Mouse (Mus musculus) ES-E14 (cell line): ENCODE results near the gene Dennd5a. TPM values are rescaled to one million over a fixed set of nuclear protein-coding genes. Genes with fewer than 3 reads are reported as not detected.

Source experiments
- DNase-seq: peaks from one replicate; pipeline ENCODE4 v3.0.0-alpha.2; 2013; ENCODE audit warnings: low read depth, low spot score
- H3K27ac ChIP-seq: 2 replicates; pipeline ENCODE4 v1.5.1; 2012; ENCODE audit warnings: low read depth, mild to moderate bottlenecking, low read length, moderate library complexity, mixed read lengths; ENCODE audit not compliant: poor library complexity, insufficient read depth, severe bottlenecking
- H3K36me3 ChIP-seq: 2 replicates; pipeline ENCODE4 v1.6.1; 2012; ENCODE audit warnings: mild to moderate bottlenecking, low read length, moderate library complexity, mixed read lengths; ENCODE audit not compliant: control insufficient read depth, poor library complexity, insufficient read depth, severe bottlenecking
- H3K4me1 ChIP-seq, 2 experiments: fragments of 150-350 bp in 1 of 2; sonication (generic) in 1 of 2; 2 replicates each; pipeline ENCODE4 v1.6.1; 2012; ENCODE audit warnings: low read length in 2 of 2, mild to moderate bottlenecking in 1 of 2, mixed read lengths in 1 of 2; ENCODE audit not compliant: control insufficient read depth in 2 of 2, insufficient read depth in 2 of 2, poor library complexity in 1 of 2
- H3K4me3 ChIP-seq, 2 experiments: fragments of 150-350 bp in 1 of 2; sonication (generic) in 1 of 2; 2 replicates each; pipeline ENCODE4 v1.5.1; 2012; ENCODE audit warnings: low read length in 2 of 2, low read depth in 1 of 2, mild to moderate bottlenecking in 1 of 2, mixed read lengths in 1 of 2; ENCODE audit not compliant: insufficient read depth in 1 of 2, poor library complexity in 1 of 2, severe bottlenecking in 1 of 2
- H3K9ac ChIP-seq: 2 replicates; pipeline ENCODE4 v1.6.1; 2012; ENCODE audit warnings: low read depth, mild to moderate bottlenecking, low read length, mixed read lengths; ENCODE audit not compliant: poor library complexity, insufficient read depth, severe bottlenecking
- H3K9me3 ChIP-seq: fragments of 150-350 bp; sonication (generic); 2 replicates; pipeline ENCODE4 v1.6.1; 2012; ENCODE audit warnings: low read depth, mild to moderate bottlenecking, low read length; ENCODE audit not compliant: control insufficient read depth, insufficient read depth
- CHD2 ChIP-seq: IDR thresholded peaks from 2 replicates; pipeline ENCODE4 v1.6.1; 2014; ENCODE audit warnings: mild to moderate bottlenecking, low read depth, low read length, inconsistent platforms
- HCFC1 ChIP-seq: IDR thresholded peaks from 2 replicates; pipeline ENCODE4 v1.6.1; 2012; ENCODE audit warnings: low read length, inconsistent platforms, borderline replicate concordance; ENCODE audit not compliant: insufficient read depth
- MAFK ChIP-seq: IDR thresholded peaks from 2 replicates; pipeline ENCODE4 v1.6.1; 2014; ENCODE audit warnings: mild to moderate bottlenecking, low read depth, low read length, inconsistent platforms; ENCODE audit not compliant: insufficient read depth
- ZC3H11A ChIP-seq: IDR thresholded peaks from 2 replicates; pipeline ENCODE4 v1.6.1; 2012; ENCODE audit warnings: low read depth, mild to moderate bottlenecking, inconsistent platforms, low read length, borderline replicate concordance
- ZNF384 ChIP-seq: IDR thresholded peaks from 2 replicates; pipeline ENCODE4 v1.6.1; 2012; ENCODE audit warnings: low read depth, low read length, inconsistent platforms
- in situ Hi-C, 2 experiments: fragments of 600-800 bp; cut with MboI; formaldehyde crosslinking; loops; one replicate each; pipeline ENCODE4 v1.15.1; 2025; ENCODE audit warnings: low sequenced_read_pairs in 2 of 2, inconsistent platforms in 1 of 2; ENCODE audit not compliant: unreplicated experiment in 2 of 2
- total RNA-seq: library from RNA; depleted of rRNA; stranded (reverse); fragments of 300-350 nt; gene quantifications from 2 replicates; pipeline ENCODE4 v1.2.3, GENCODE M21; 2012

Gene Dennd5a
- total RNA-seq, 1 experiment = 28.8 TPM

DNA sequence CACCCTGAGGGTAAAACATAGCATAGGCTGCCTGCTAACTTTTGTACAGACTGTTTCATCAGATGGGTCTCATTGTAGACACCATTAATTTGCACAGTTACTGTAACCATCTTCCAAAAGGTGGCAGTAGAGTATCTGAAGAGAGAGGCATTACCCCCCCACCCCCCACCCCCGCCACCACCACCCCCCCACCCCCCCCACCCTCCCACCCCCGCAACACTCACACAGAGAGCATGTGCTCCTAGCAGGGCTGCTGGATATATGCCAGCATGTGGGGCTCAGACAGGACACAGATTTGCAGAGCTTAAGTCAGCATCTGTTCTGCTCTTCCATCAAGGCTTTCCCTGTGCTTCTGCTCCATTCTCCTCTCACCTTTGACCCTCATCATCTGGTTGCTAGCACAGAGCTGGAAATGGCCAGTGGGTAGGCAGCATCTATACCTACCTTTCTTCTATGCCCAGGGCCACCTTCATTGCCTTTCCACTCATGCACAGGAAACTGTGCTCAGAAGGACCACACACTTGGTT is 8.7 kb upstream of the Dennd5a start:
- H3K27ac ChIP-seq = no peak overlapping the region
- no peak for DNase-seq
- peaks cover 0 to 2% of the 10 kb centered on the region in 2 experiments; a peak in 1 of 4 replicates for H3K4me1 ChIP-seq
- H3K9me3 ChIP-seq = no peaks in the 10 kb centered on the region
- in situ Hi-C loops = no loop called here
- H3K36me3 ChIP-seq = no peaks in the 10 kb centered on the region; the same call in 1 of the 2 replicates
- TF ChIP-seq HCFC1 (no peak), CHD2 (no peak), MAFK (no peak), ZNF384 (no peak), ZC3H11A (no peak)
- no peak overlapping the region for H3K4me3 ChIP-seq
- H3K9ac ChIP-seq = no peak overlapping the region

DNA sequence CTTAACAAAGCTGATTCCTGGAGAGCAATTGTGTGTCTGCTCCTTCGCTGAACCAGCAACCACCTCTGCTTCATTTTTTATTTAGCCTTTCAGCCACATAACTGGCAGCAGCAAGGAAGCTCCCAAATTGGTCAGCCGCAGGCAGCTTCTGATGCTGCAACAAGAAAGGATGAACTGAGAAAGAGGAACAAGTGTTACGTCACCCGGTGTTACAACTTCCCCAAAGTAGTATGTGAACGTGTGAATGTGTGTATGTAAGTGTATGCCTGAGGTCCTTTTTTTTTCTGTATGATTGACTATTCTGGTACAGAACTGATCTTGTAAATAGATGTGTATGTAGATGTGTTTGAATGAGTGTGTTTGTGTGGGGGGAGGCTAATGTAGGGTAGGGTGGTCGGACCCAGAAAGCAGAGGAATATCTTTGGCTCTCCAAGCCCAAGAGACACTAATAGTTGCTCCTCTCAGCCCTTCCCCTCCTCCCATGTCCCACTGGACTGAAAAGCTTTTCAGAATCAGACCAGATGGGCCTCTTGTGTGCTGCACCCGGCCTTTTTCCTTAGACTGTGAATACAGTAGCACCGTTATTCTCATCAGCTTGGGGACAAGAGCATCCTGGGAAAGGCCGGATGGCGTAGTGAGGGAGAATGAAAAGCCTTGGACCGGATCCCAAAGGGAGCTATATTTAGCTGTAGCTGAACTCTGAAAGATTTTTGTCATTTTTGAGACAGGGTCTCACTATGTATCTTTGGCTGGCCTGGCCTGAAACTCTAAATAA is 7.7 kb upstream of the Dennd5a start:
- Histone ChIP-seq H3K9ac (no peak overlapping the region), H3K36me3 (no peaks in the 10 kb centered on the region), H3K9me3 (no peaks in the 10 kb centered on the region), H3K4me3 (no peak overlapping the region), H3K4me1 (peaks cover 0 to 2% of the 10 kb centered on the region in 2 experiments; a peak in 1 of 4 replicates), H3K27ac (no peak overlapping the region)
- in situ Hi-C loops = no loop called here
- TF ChIP-seq CHD2 = no peak
- no peak for TF ChIP-seq ZC3H11A
- TF ChIP-seq ZNF384 = no peak
- no peak for TF ChIP-seq HCFC1
- no peak for TF ChIP-seq MAFK
- DNase-seq = no peak

DNA sequence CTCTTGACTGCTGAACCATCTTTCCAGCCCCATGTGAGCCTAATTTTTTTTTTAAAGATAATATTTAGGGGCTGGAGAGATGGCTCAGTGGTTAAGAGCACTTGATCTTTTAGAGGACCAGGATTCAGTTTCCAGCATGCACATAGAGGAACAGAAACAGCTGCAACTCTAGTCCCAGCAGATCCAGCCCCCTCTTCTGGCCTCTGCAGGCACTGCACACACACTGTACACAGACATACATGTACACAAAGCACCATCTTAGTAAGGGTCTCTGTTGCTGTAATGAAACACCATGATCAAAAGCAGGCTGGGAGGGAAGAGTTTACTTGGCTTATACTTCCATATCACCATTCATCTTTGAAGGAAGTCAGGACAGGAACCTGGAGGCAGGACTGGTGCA is 5.4 kb upstream of the Dennd5a start:
- in situ Hi-C loops = no loop called here
- TF ChIP-seq ZC3H11A = no peak
- no peak for TF ChIP-seq CHD2
- no peak for TF ChIP-seq HCFC1
- no peak for TF ChIP-seq ZNF384
- no peak for TF ChIP-seq MAFK
- no peaks in the 10 kb centered on the region for H3K9me3 ChIP-seq
- no peak overlapping the region for H3K27ac ChIP-seq
- H3K4me1 ChIP-seq = peaks cover 0 to 2% of the 10 kb centered on the region in 2 experiments; a peak in 1 of 4 replicates
- no peaks in the 10 kb centered on the region for H3K36me3 ChIP-seq
- no peak overlapping the region for H3K9ac ChIP-seq
- H3K4me3 ChIP-seq = no peak overlapping the region
- DNase-seq = no peak

DNA sequence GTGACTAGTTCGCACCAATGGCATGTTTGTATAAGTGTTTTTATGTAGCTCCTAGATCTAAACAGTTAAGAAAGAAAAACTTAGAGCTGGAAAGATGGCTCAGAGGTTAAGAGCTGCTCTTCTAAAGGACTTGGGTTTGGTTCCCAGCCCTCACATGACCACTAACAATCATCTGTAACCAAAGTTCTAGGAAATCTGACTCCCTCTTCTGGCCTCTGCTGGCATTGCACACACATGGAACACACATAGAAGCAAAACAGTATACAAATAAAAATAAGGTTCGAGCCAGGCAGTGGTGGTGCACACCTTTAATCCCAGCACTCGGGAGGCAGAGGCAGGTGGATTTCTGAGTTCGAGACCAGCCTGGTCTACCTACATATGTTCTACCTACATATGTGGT is 3.4 kb upstream of the Dennd5a start:
- TF ChIP-seq ZC3H11A (no peak), MAFK (no peak), ZNF384 (no peak), HCFC1 (no peak), CHD2 (no peak)

More for the DNA sequence above, 3.4 kb upstream of the Dennd5a start:
- Histone ChIP-seq H3K4me1 (no peaks in the 10 kb centered on the region), H3K27ac (no peak overlapping the region), H3K36me3 (no peaks in the 10 kb centered on the region), H3K9me3 (no peaks in the 10 kb centered on the region), H3K9ac (no peak overlapping the region), H3K4me3 (no peak overlapping the region)
- in situ Hi-C loops = no loop called here
- DNase-seq = peak; percentile 50
